Mouse (Mus musculus) hindbrain, embryonic 16.5 days (tissue): ENCODE measurements around the gene Ttll5. TPM values are rescaled to one million over a fixed set of nuclear protein-coding genes. Genes with fewer than 3 reads are reported as not detected.

Source experiments
- ATAC-seq: fragments of 200-750 bp; cut with Nextera tagmentation; 2 replicates; pipeline ENCODE4 v1.8.0; 2017; ENCODE audit warnings: moderate TSS enrichment, moderate library complexity
- H3K27ac ChIP-seq: fragments of 300-500 bp; sonication (generic); 2 replicates; pipeline ENCODE4 v1.5.1; 2014; ENCODE audit warnings: low read depth, mild to moderate bottlenecking, control low read depth, low read length, moderate library complexity
- H3K27me3 ChIP-seq: fragments of 300-500 bp; sonication (generic); replicated peaks from 2 replicates; pipeline ENCODE4 v1.6.1; 2014; ENCODE audit warnings: low read length; ENCODE audit not compliant: control insufficient read depth, insufficient read depth
- H3K36me3 ChIP-seq: fragments of 300-500 bp; sonication (generic); 2 replicates; pipeline ENCODE4 v1.6.1; 2014; ENCODE audit warnings: mild to moderate bottlenecking, low read length, moderate library complexity, mixed read lengths; ENCODE audit not compliant: control insufficient read depth, insufficient read depth
- H3K4me1 ChIP-seq: fragments of 300-500 bp; sonication (generic); 2 replicates; pipeline ENCODE4 v1.6.1; 2014; ENCODE audit warnings: low read depth, low read length; ENCODE audit not compliant: control insufficient read depth, insufficient read depth
- H3K4me2 ChIP-seq: fragments of 300-500 bp; sonication (generic); 2 replicates; pipeline ENCODE4 v1.6.1; 2014; ENCODE audit warnings: mild to moderate bottlenecking, low read length, control low read depth, moderate library complexity
- H3K4me3 ChIP-seq: fragments of 300-500 bp; sonication (generic); 2 replicates; pipeline ENCODE4 v1.5.1; 2014; ENCODE audit warnings: mild to moderate bottlenecking, low read length, control low read depth, moderate library complexity
- H3K9ac ChIP-seq: fragments of 300-500 bp; sonication (generic); 2 replicates; pipeline ENCODE4 v1.6.1; 2014; ENCODE audit warnings: low read depth, mild to moderate bottlenecking, control low read depth, low read length, moderate library complexity
- H3K9me3 ChIP-seq: fragments of 300-500 bp; sonication (generic); 2 replicates; pipeline ENCODE4 v1.6.1; 2014; ENCODE audit warnings: mild to moderate bottlenecking, low read length, moderate library complexity; ENCODE audit not compliant: control insufficient read depth
- WGBS: fragments of 180-500 bp; shearing (Covaris S2); extraction: QIAGEN DNeasy Blood & Tissue Kit; methylation state at CpG from one replicate; pipeline ENCODE4 v1.1.7; 2014; 5-methylcytosine and 5-hydroxymethylcytosine counted together
- polyA plus RNA-seq: library from polyadenylated mRNA; unstranded; fragments of >200 nt; fragmentation: Nextera tagmentation; extraction: Ambion mirVana; gene quantifications from 2 replicates; pipeline ENCODE4 v1.2.1, GENCODE M21; 2015

Ttll5 gene
- polyA plus RNA-seq, 1 experiment from 2014 or later: 11.0 TPM

- no peak overlapping the region for H3K4me2 ChIP-seq
- 74% methylated on average over 11 of the region's 11 CpGs for WGBS
- H3K4me3 ChIP-seq: no peak overlapping the region
- H3K9me3 ChIP-seq: no peaks in the 10 kb centered on the region
- peaks cover 14% of the 10 kb centered on the region for H3K4me1 ChIP-seq
- H3K27ac ChIP-seq: no peak overlapping the region
- ATAC-seq: no peak
- H3K36me3 ChIP-seq: no peaks in the 10 kb centered on the region
- H3K27me3 ChIP-seq: no peaks in the 10 kb centered on the region
- H3K9ac ChIP-seq: no peak overlapping the region
Observed at GRCm38 (mm10) chr12:86104297-86104696, 279.8 kb downstream of the Ttll5 start.

GRCm38 (mm10) chr12:86105546-86105945 lies 281.1 kb downstream of the Ttll5 start:
- Histone ChIP-seq H3K4me3 (no peak overlapping the region), H3K9me3 (no peaks in the 10 kb centered on the region), H3K4me2 (no peak overlapping the region), H3K27me3 (no peaks in the 10 kb centered on the region), H3K9ac (no peak overlapping the region), H3K27ac (no peak overlapping the region), H3K4me1 (peaks cover 14% of the 10 kb centered on the region), H3K36me3 (no peaks in the 10 kb centered on the region)
- ATAC-seq: no peak
- WGBS: 74% methylated on average over 7 of the region's 10 CpGs

GRCm38 (mm10) chr12:86106086-86106485 lies 281.6 kb downstream of the Ttll5 start:
- WGBS: 91% methylated on average over 9 of the region's 9 CpGs
- no peak for ATAC-seq

GRCm38 (mm10) chr12:86107645-86108044 lies 283.2 kb downstream of the Ttll5 start:
- Histone ChIP-seq H3K36me3 (no peaks in the 10 kb centered on the region), H3K4me3 (no peak overlapping the region), H3K4me1 (peaks cover 14% of the 10 kb centered on the region), H3K9ac (no peak overlapping the region), H3K27me3 (no peaks in the 10 kb centered on the region), H3K4me2 (no peak overlapping the region), H3K27ac (no peak overlapping the region), H3K9me3 (no peaks in the 10 kb centered on the region)
- ATAC-seq: no peak
- 77% methylated on average over 7 of the region's 7 CpGs for whole genome bisulfite sequencing

More at GRCm38 (mm10) chr12:86106086-86106485, 281.6 kb downstream of the Ttll5 start:
- Histone ChIP-seq H3K27me3 (no peaks in the 10 kb centered on the region), H3K4me3 (no peak overlapping the region), H3K36me3 (no peaks in the 10 kb centered on the region), H3K27ac (no peak overlapping the region), H3K4me2 (no peak overlapping the region), H3K4me1 (peaks cover 14% of the 10 kb centered on the region), H3K9me3 (no peaks in the 10 kb centered on the region), H3K9ac (no peak overlapping the region)

- H3K27me3 ChIP-seq: no peaks in the 10 kb centered on the region
- H3K4me3 ChIP-seq: no peak overlapping the region
- no peak for ATAC-seq
- H3K9me3 ChIP-seq: no peaks in the 10 kb centered on the region
- H3K9ac ChIP-seq: no peak overlapping the region
- H3K4me2 ChIP-seq: no peak overlapping the region
- no peaks in the 10 kb centered on the region for H3K36me3 ChIP-seq
- H3K27ac ChIP-seq: no peak overlapping the region
- WGBS: 85% methylated on average over 4 of the region's 4 CpGs
- H3K4me1 ChIP-seq: no peaks in the 10 kb centered on the region
Observed at GRCm38 (mm10) chr12:86109531-86109930, 285.1 kb downstream of the Ttll5 start.

- H3K9ac ChIP-seq: no peak overlapping the region
- no peaks in the 10 kb centered on the region for H3K4me1 ChIP-seq
- H3K4me3 ChIP-seq: no peak overlapping the region
- 100% methylated on average over 2 of the region's 2 CpGs for WGBS
- no peaks in the 10 kb centered on the region for H3K36me3 ChIP-seq
- H3K4me2 ChIP-seq: no peak overlapping the region
- H3K9me3 ChIP-seq: no peaks in the 10 kb centered on the region
- no peaks in the 10 kb centered on the region for H3K27me3 ChIP-seq
- no peak overlapping the region for H3K27ac ChIP-seq
- no peak for ATAC-seq
Observed at GRCm38 (mm10) chr12:86110637-86111036, 286.2 kb downstream of the Ttll5 start.

Other genes with a start within 250 kb of the Ttll5 start
- gene Jdp2, start 225.6 kb upstream of the Ttll5 start, polyA plus RNA-seq: 0.26 and 0.56 TPM in 2 replicates
- 1.2 and 1.3 TPM in 2 replicates for gene Batf, start 138.0 kb upstream of the Ttll5 start, polyA plus RNA-seq
- 6.3 and 6.9 TPM in 2 replicates for gene Flvcr2, start 78.1 kb upstream of the Ttll5 start, polyA plus RNA-seq
- gene Erg28, start 109 bp upstream of the Ttll5 start, polyA plus RNA-seq: 109 and 114 TPM in 2 replicates